Mouse (Mus musculus) layer of hippocampus, adult 2 months (tissue): ENCODE data around the gene Gm4559. TPM values are rescaled to one million over a fixed set of nuclear protein-coding genes. Genes with fewer than 3 reads are reported as not detected.
A peak's percentile ranks its signal among the peaks of the same experiment; 100 is the strongest.
"Not testable (repeated sequence)": the region's sequence is repeated elsewhere in the genome, so short reads cannot be mapped to it uniquely, and the experiment has no call there.

Experiments used
- DNase-seq, 2 experiments: peaks; one replicate each; pipeline ENCODE4 v3.0.0; 2022; ENCODE audit warnings: low spot score in 2 of 2
- H3K27ac ChIP-seq: fragments of 200-600 bp; 2 replicates; pipeline ENCODE4 v1.8.1; 2022
- H3K4me3 ChIP-seq: fragments of 200-600 bp; 2 replicates; pipeline ENCODE4 v1.8.1; 2022; ENCODE audit warnings: mild to moderate bottlenecking
- CTCF ChIP-seq: fragments of 200-600 bp; conservative IDR thresholded peaks from 2 replicates; pipeline ENCODE4 v1.8.1; 2022; ENCODE audit warnings: antibody characterized with exemption, mild to moderate bottlenecking, moderate library complexity
- total RNA-seq, 2 experiments: library from RNA; stranded (reverse); gene quantifications; 2 replicates each; pipeline ENCODE4 v1.2.3; 2021

The Gm4559 gene
- total RNA-seq, 2 experiments from 2014 or later, result not detected

- no peak overlapping the region for H3K4me3 ChIP-seq
- peak; percentile 33 for TF ChIP-seq CTCF
- no peak overlapping the region for H3K27ac ChIP-seq
- DNase-seq, result no peak
Measured at GRCm38 (mm10) chr7:142295418-142295817, 21.3 kb upstream of the Gm4559 start.

GRCm38 (mm10) chr7:142293851-142294250, 19.7 kb upstream of the Gm4559 start:
- H3K27ac ChIP-seq, result not testable (repeated sequence)
- peak in 1 of 2 experiments; percentile 21 for DNase-seq
- TF ChIP-seq CTCF, result peak; percentile 78

GRCm38 (mm10) chr7:142285910-142286612, 11.9 kb upstream of the Gm4559 start:
- DNase-seq, result not testable (repeated sequence)

More at GRCm38 (mm10) chr7:142293851-142294250, 19.7 kb upstream of the Gm4559 start:
- not testable (repeated sequence) for H3K4me3 ChIP-seq

GRCm38 (mm10) chr7:142285130-142285835, 11.1 kb upstream of the Gm4559 start:
- no peak; the same call in 1 of the 2 replicates for TF ChIP-seq CTCF
- Histone ChIP-seq H3K27ac (no peak overlapping the region), H3K4me3 (peak overlapping the region; percentile 79)
- peak; percentile 5 to 12 for DNase-seq

More at GRCm38 (mm10) chr7:142285910-142286612, 11.9 kb upstream of the Gm4559 start:
- H3K4me3 ChIP-seq, H3K27ac ChIP-seq: not testable (repeated sequence)

- Histone ChIP-seq H3K27ac (peak overlapping the region; percentile 52), H3K4me3 (peak overlapping the region; percentile 79)
- DNase-seq, result peak; percentile 90 to 93
- peak; percentile 79 for TF ChIP-seq CTCF
Measured at GRCm38 (mm10) chr7:142284615-142285080, 10.5 kb upstream of the Gm4559 start.

- peak; percentile 54 for TF ChIP-seq CTCF
- peak overlapping the region; percentile 52 for H3K27ac ChIP-seq
- DNase-seq, result peak; percentile 11 to 13
- peak overlapping the region; percentile 79 for H3K4me3 ChIP-seq
Measured at GRCm38 (mm10) chr7:142284023-142284591, 9.9 kb upstream of the Gm4559 start.

GRCm38 (mm10) chr7:142282847-142283246, 8.7 kb upstream of the Gm4559 start:
- DNase-seq, H3K27ac ChIP-seq, H3K4me3 ChIP-seq: not testable (repeated sequence)

- peak; percentile 37 for TF ChIP-seq CTCF
- H3K4me3 ChIP-seq, DNase-seq, H3K27ac ChIP-seq: not testable (repeated sequence)
Measured at GRCm38 (mm10) chr7:142279291-142279690, 5.1 kb upstream of the Gm4559 start.

- H3K27ac ChIP-seq, H3K4me3 ChIP-seq: not testable (repeated sequence)
- DNase-seq, result peak; percentile 30 to 74
Measured at GRCm38 (mm10) chr7:142278183-142278582, 4.0 kb upstream of the Gm4559 start.

GRCm38 (mm10) chr7:142258254-142258653, 15.9 kb downstream of the Gm4559 start, which contains the start of gene Gm2431:
Gene Gm2431, minus strand, starts transcription at chr7:142258354.
- not testable (repeated sequence) for H3K27ac ChIP-seq, DNase-seq, H3K4me3 ChIP-seq

More at GRCm38 (mm10) chr7:142278183-142278582, 4.0 kb upstream of the Gm4559 start:
- peak; percentile 73 for TF ChIP-seq CTCF

- TF ChIP-seq CTCF, result peak; percentile 87
- no peak overlapping the region for H3K27ac ChIP-seq
- DNase-seq, result peak; percentile 4 to 56
- no peak overlapping the region for H3K4me3 ChIP-seq
Measured at GRCm38 (mm10) chr7:142255517-142255916, 18.6 kb downstream of the Gm4559 start.

- DNase-seq, result peak; percentile 25 to 52
- no peak overlapping the region for H3K4me3 ChIP-seq
- H3K27ac ChIP-seq, result no peak overlapping the region
- peak; percentile 78 for TF ChIP-seq CTCF
Measured at GRCm38 (mm10) chr7:142249824-142250223, 24.3 kb downstream of the Gm4559 start.

- TF ChIP-seq CTCF, result no peak
- H3K4me3 ChIP-seq, result no peak within 1 kb of the TSS
- DNase-seq, result no peak
- no peak within 1 kb of the TSS for H3K27ac ChIP-seq
Measured at GRCm38 (mm10) chr7:142240978-142241377, 33.2 kb downstream of the Gm4559 start, which contains the start of gene Gm40460. Gene Gm40460, minus strand, starts transcription at chr7:142241078.
